Mouse (Mus musculus): Measurements from ENCODE around the gene Ptprt. TPM values are rescaled to one million over a fixed set of nuclear protein-coding genes. Genes with fewer than 3 reads are reported as not detected.

Ptprt gene
- total and polyA plus RNA-seq, 3 experiments = 0.76 TPM; not detected in 2

DNA sequence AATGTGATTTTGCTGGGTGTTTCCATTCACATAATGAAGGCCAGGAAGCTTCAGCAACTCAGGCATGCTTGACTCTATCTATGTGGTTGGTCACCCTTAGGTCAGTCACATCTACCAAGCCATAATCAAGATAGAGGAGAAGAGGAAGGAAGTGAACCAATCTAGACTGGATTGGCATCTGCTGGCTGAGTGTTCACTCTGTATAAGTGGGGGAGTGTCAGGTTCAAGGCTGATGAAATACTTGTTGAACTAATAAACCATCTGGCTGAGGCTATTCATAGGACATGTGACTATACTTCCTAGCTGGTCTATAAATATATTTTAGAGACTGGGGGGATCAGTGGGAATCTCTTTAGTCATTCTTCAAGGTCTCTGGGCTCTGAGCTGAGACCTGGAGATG is 1086.5 kb downstream of the Ptprt start:
- no peak for DNase-seq (ENCODE audit: extremely low read depth)
- no peak overlapping the region for H3K27ac ChIP-seq (ENCODE audit: insufficient read depth, low read depth)
- H3K27me3 ChIP-seq (replicated peaks) = no peaks in the 10 kb centered on the region
- H3K4me1 ChIP-seq (ENCODE audit: control insufficient read depth in 1 of 2, insufficient read depth in 2 of 2) = no peaks in the 10 kb centered on the region
- H3K79me2 ChIP-seq (replicated peaks; ENCODE audit: control insufficient read depth, extremely low read depth, insufficient read depth, poor library complexity, severe bottlenecking) = no peaks in the 10 kb centered on the region
- peaks cover 78% of the 10 kb centered on the region for H3K9me3 ChIP-seq (replicated peaks; ENCODE audit: low read length)
- no peak overlapping the region for H3K4me3 ChIP-seq (replicated peaks in 1 of 3; ENCODE audit: low read depth in 2 of 3, low read length in 2 of 3, poor library complexity in 1 of 3)
- H3K9ac ChIP-seq (ENCODE audit: insufficient read depth, low read depth) = no peak overlapping the region
- no peak overlapping the region for H3K4me2 ChIP-seq (ENCODE audit: insufficient read depth, low read depth, poor library complexity, severe bottlenecking)
- dilution Hi-C loops (cut with MboI; ENCODE audit: extremely low pct_ligation_motif_present, extremely low pct_unique_long_range_greater_than_20kb, low sequenced_read_pairs) (no loop called here), in situ Hi-C loops (cut with MboI; ENCODE audit: low pct_ligation_motif_present, low pct_unique_long_range_greater_than_20kb, low sequenced_read_pairs) (no loop called here)
- TF ChIP-seq POLR2A (IDR thresholded peaks at IDR 0.05; ENCODE audit: low read depth, low read length) = no peak
- TF ChIP-seq E2F4 (IDR thresholded peaks at IDR 0.05; ENCODE audit: insufficient replicate concordance, low read depth, low read length) = no peak
- no peak for TF ChIP-seq GABPA (IDR thresholded peaks at IDR 0.05; ENCODE audit: insufficient replicate concordance, low read depth, low read length)
- no peak for TF ChIP-seq TCF12 (IDR thresholded peaks at IDR 0.05; ENCODE audit: low read depth, low read length)
- TF ChIP-seq POLR2AphosphoS2 (IDR thresholded peaks at IDR 0.05; ENCODE audit: low read depth, low read length) = no peak
- no peak for TF ChIP-seq CHD2 (IDR thresholded peaks at IDR 0.05; ENCODE audit: low read length)
- no peaks in the 10 kb centered on the region for H3K36me3 ChIP-seq (replicated peaks in 1 of 2; ENCODE audit: control insufficient read depth in 1 of 2, insufficient read depth in 1 of 2, low read length in 1 of 2)

DNA sequence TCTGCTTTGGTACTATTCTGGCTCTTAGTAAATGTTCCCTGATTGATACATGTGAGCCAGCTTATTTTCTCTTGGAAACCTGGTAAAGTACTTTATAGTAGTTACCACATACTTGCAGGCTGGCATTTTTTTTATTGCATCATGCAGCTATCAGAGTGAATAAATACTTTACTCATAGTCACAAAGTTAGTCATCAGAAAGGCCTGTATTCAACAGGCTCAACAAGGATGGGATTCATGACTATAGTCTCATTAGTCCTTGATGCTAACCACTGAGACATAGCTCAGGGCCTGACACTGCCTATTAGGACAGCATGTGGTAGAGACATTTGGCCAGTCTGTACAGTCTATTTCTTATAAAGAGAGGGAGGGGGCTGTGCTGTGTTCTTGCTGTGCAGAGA is 1088.7 kb downstream of the Ptprt start:
- H3K4me2 ChIP-seq (ENCODE audit: insufficient read depth, low read depth, poor library complexity, severe bottlenecking) = no peak overlapping the region
- H3K9ac ChIP-seq (ENCODE audit: insufficient read depth, low read depth) = no peak overlapping the region
- no peaks in the 10 kb centered on the region for H3K27me3 ChIP-seq (replicated peaks)
- in situ Hi-C loops (cut with MboI; ENCODE audit: low pct_ligation_motif_present, low pct_unique_long_range_greater_than_20kb, low sequenced_read_pairs) = no loop called here
- no peak overlapping the region for H3K27ac ChIP-seq (ENCODE audit: insufficient read depth, low read depth)
- no peak for TF ChIP-seq GABPA (IDR thresholded peaks at IDR 0.05; ENCODE audit: insufficient replicate concordance, low read depth, low read length)
- no peak for TF ChIP-seq EP300 (IDR thresholded peaks at IDR 0.05; ENCODE audit: low read length)
- no peak for TF ChIP-seq IRF4 (IDR thresholded peaks at IDR 0.05; ENCODE audit: low read depth, low read length)
- no peak for TF ChIP-seq MEF2A (IDR thresholded peaks at IDR 0.05; ENCODE audit: borderline replicate concordance, low read depth, low read length)
- no peak for TF ChIP-seq SMC3 (IDR thresholded peaks at IDR 0.05; ENCODE audit: low read depth, low read length)
- TF ChIP-seq ETS1 (conservative IDR thresholded peaks at IDR 0.05; ENCODE audit: low read depth, low read length) = no peak
- TF ChIP-seq RCOR1 (conservative IDR thresholded peaks at IDR 0.05; ENCODE audit: low read depth, low read length) = no peak
- TF ChIP-seq CHD2 (IDR thresholded peaks at IDR 0.05; ENCODE audit: low read length) = no peak
- no peak for TF ChIP-seq KAT2A (IDR thresholded peaks at IDR 0.05; ENCODE audit: insufficient replicate concordance, low read length)
- TF ChIP-seq RAD21 (IDR thresholded peaks at IDR 0.05; ENCODE audit: low read depth, low read length) = no peak
- TF ChIP-seq ZKSCAN1 (IDR thresholded peaks at IDR 0.05; ENCODE audit: borderline replicate concordance, low read depth, low read length) = no peak
- no peak for TF ChIP-seq TBP (conservative IDR thresholded peaks at IDR 0.05; ENCODE audit: low read depth, low read length)
- no peak for TF ChIP-seq CTCF (conservative IDR thresholded peaks at IDR 0.05 in 1 of 2, IDR thresholded peaks at IDR 0.05 in 1 of 2; ENCODE audit: low read depth in 2 of 2, low read length in 2 of 2)
- no peak for DNase-seq (ENCODE audit: extremely low read depth)
- H3K9me3 ChIP-seq (replicated peaks; ENCODE audit: low read length) = peaks cover 77% of the 10 kb centered on the region
- dilution Hi-C loops (cut with MboI; ENCODE audit: extremely low pct_ligation_motif_present, extremely low pct_unique_long_range_greater_than_20kb, low sequenced_read_pairs) = no loop called here
- no peaks in the 10 kb centered on the region for H3K4me1 ChIP-seq (ENCODE audit: control insufficient read depth in 1 of 2, insufficient read depth in 2 of 2)
- no peaks in the 10 kb centered on the region for H3K36me3 ChIP-seq (replicated peaks in 1 of 2; ENCODE audit: control insufficient read depth in 1 of 2, insufficient read depth in 1 of 2, low read length in 1 of 2)
- H3K4me3 ChIP-seq (replicated peaks in 1 of 3; ENCODE audit: low read depth in 2 of 3, low read length in 2 of 3, poor library complexity in 1 of 3) = no peak overlapping the region
- no peaks in the 10 kb centered on the region for H3K79me2 ChIP-seq (replicated peaks; ENCODE audit: control insufficient read depth, extremely low read depth, insufficient read depth, poor library complexity, severe bottlenecking)

Measured in CH12.LX (cell line).